Mouse (Mus musculus): ENCODE results near the gene Ube2m. TPM values are rescaled to one million over a fixed set of nuclear protein-coding genes. Genes with fewer than 3 reads are reported as not detected.

The Ube2m gene
- total and polyA plus RNA-seq, 3 experiments = 134 to 272 (median 244) TPM

- H3K4me3 ChIP-seq (replicated peaks in 1 of 3; ENCODE audit: low read depth in 2 of 3, low read length in 2 of 3, poor library complexity in 1 of 3) = no peak overlapping the region
- no peak overlapping the region for H3K4me2 ChIP-seq (ENCODE audit: insufficient read depth, low read depth, poor library complexity, severe bottlenecking)
- dilution Hi-C loops (cut with MboI; ENCODE audit: extremely low pct_ligation_motif_present, extremely low pct_unique_long_range_greater_than_20kb, low sequenced_read_pairs) (no loop called here), in situ Hi-C loops (cut with MboI; ENCODE audit: low pct_ligation_motif_present, low pct_unique_long_range_greater_than_20kb, low sequenced_read_pairs) (loop anchor here (10.0 to 25.0 kb wide), 2 partner anchors 387 to 514 kb away; partner anchors contain the start of gene Zfp606)
- no peak overlapping the region for H3K9ac ChIP-seq (ENCODE audit: insufficient read depth, low read depth)
- 0 out of 4 replicates have a peak, but pooled peaks cover 0 to 3% of the 10 kb centered on the region in 2 experiments for H3K4me1 ChIP-seq (ENCODE audit: control insufficient read depth in 1 of 2, insufficient read depth in 2 of 2)
- no peaks in the 10 kb centered on the region for H3K27me3 ChIP-seq (replicated peaks)
- H3K36me3 ChIP-seq (replicated peaks in 1 of 2; ENCODE audit: control insufficient read depth in 1 of 2, insufficient read depth in 1 of 2, low read length in 1 of 2) = peaks cover 10 to 22% of the 10 kb centered on the region in 2 experiments
- H3K27ac ChIP-seq (ENCODE audit: insufficient read depth, low read depth) = no peak overlapping the region
- DNase-seq (ENCODE audit: extremely low read depth) = no peak
- no peaks in the 10 kb centered on the region for H3K9me3 ChIP-seq (replicated peaks; ENCODE audit: low read length)
- TF ChIP-seq CHD1 (IDR thresholded peaks at IDR 0.05; ENCODE audit: low read depth, low read length) = no peak
- no peak for TF ChIP-seq MEF2A (IDR thresholded peaks at IDR 0.05; ENCODE audit: borderline replicate concordance, low read depth, low read length)
- TF ChIP-seq MAX (IDR thresholded peaks at IDR 0.05; ENCODE audit: low read length) = no peak
- no peak for TF ChIP-seq KAT2A (IDR thresholded peaks at IDR 0.05; ENCODE audit: insufficient replicate concordance, low read length)
- no peak for TF ChIP-seq NRF1 (IDR thresholded peaks at IDR 0.05; ENCODE audit: low read depth, low read length)
- no peak for TF ChIP-seq TCF12 (IDR thresholded peaks at IDR 0.05; ENCODE audit: low read depth, low read length)
- H3K79me2 ChIP-seq (replicated peaks; ENCODE audit: control insufficient read depth, extremely low read depth, insufficient read depth, poor library complexity, severe bottlenecking) = no peaks in the 10 kb centered on the region
Measured at GRCm38 (mm10) chr7:13001584-13001983, 36.5 kb downstream of the Ube2m start.

DNA sequence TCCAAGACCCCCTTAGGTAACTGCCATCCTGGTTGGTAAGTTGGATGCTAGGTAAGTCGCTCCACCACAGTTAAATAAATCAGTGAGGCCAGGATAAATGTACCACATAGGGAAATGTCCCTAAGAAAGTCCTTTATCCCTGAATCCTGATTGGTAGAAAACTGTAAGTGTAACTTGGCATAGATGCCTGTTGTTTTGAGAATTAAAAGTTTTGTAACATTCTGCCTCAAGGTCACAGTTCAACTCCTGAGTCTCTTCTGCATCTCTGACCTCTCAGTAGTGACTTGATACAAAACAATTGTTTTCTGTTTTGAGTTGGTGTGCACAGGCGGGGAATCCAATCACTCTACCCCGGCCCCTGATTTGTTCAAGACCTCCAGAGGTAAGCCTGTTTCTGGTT lies 39.2 kb downstream of the Ube2m start, which contains the start of gene Trim28:
TSS of gene Trim28 (plus strand) at position 264 of the 400 bp plus-strand sequence.
- Histone ChIP-seq H3K27ac (ENCODE audit: insufficient read depth, low read depth) (no peak within 1 kb of the TSS), H3K79me2 (replicated peaks; ENCODE audit: control insufficient read depth, extremely low read depth, insufficient read depth, poor library complexity, severe bottlenecking) (no peaks in the 10 kb centered on the region), H3K4me3 (replicated peaks in 1 of 3; ENCODE audit: low read depth in 2 of 3, low read length in 2 of 3, poor library complexity in 1 of 3) (no peak within 1 kb of the TSS), H3K9ac (ENCODE audit: insufficient read depth, low read depth) (no peak within 1 kb of the TSS), H3K9me3 (replicated peaks; ENCODE audit: low read length) (no peaks in the 10 kb centered on the region), H3K27me3 (replicated peaks) (no peaks in the 10 kb centered on the region), H3K4me2 (ENCODE audit: insufficient read depth, low read depth, poor library complexity, severe bottlenecking) (no peak within 1 kb of the TSS), H3K36me3 (replicated peaks in 1 of 2; ENCODE audit: control insufficient read depth in 1 of 2, insufficient read depth in 1 of 2, low read length in 1 of 2) (no peaks in the 10 kb centered on the region), H3K4me1 (ENCODE audit: control insufficient read depth in 1 of 2, insufficient read depth in 2 of 2) (0 out of 4 replicates have a peak, but pooled peaks cover 0 to 3% of the 10 kb centered on the region in 2 experiments)
- in situ Hi-C loops (cut with MboI; ENCODE audit: low pct_ligation_motif_present, low pct_unique_long_range_greater_than_20kb, low sequenced_read_pairs) (no loop called here), dilution Hi-C loops (cut with MboI; ENCODE audit: extremely low pct_ligation_motif_present, extremely low pct_unique_long_range_greater_than_20kb, low sequenced_read_pairs) (no loop called here)
- TF ChIP-seq ZNF384 (IDR thresholded peaks at IDR 0.05; ENCODE audit: low read depth, low read length) (no peak), RCOR1 (conservative IDR thresholded peaks at IDR 0.05; ENCODE audit: low read depth, low read length) (no peak), SIN3A (IDR thresholded peaks at IDR 0.05; ENCODE audit: low read length) (no peak), USF1 (IDR thresholded peaks at IDR 0.05; ENCODE audit: low read depth, low read length) (no peak), MAZ (IDR thresholded peaks at IDR 0.05; ENCODE audit: low read depth, low read length) (no peak), HCFC1 (IDR thresholded peaks at IDR 0.05; ENCODE audit: low read depth, low read length) (no peak), NRF1 (IDR thresholded peaks at IDR 0.05; ENCODE audit: low read depth, low read length) (no peak), JUN (IDR thresholded peaks at IDR 0.05; ENCODE audit: insufficient read depth, low read depth, low read length) (no peak), BHLHE40 (IDR thresholded peaks at IDR 0.05; ENCODE audit: low read depth, low read length) (no peak), IRF4 (IDR thresholded peaks at IDR 0.05; ENCODE audit: low read depth, low read length) (no peak), ETS1 (conservative IDR thresholded peaks at IDR 0.05; ENCODE audit: low read depth, low read length) (no peak), PAX5 (IDR thresholded peaks at IDR 0.05; ENCODE audit: low read length) (no peak), RAD21 (IDR thresholded peaks at IDR 0.05; ENCODE audit: low read depth, low read length) (no peak)
- no peak for DNase-seq (ENCODE audit: extremely low read depth)

All from CH12.LX (cell line).